Mouse (Mus musculus) cerebellum, adult 11-12 months (tissue): ENCODE results near the gene Dexi.

ENCODE experiments used
- DNase-seq: peaks from one replicate; pipeline ENCODE4 v3.0.0; 2022

Dexi gene

GRCm38 (mm10) chr16:10498096-10498602 lies 44.7 kb downstream of the Dexi start:
- DNase-seq: no peak

- DNase-seq: no peak
Measured at GRCm38 (mm10) chr16:10495824-10496298, 47.0 kb downstream of the Dexi start.

- no peak for DNase-seq
Measured at GRCm38 (mm10) chr16:10492587-10492986, 50.3 kb downstream of the Dexi start.

- DNase-seq: no peak
Measured at GRCm38 (mm10) chr16:10491716-10492115, 51.1 kb downstream of the Dexi start.

- no peak for DNase-seq
Measured at GRCm38 (mm10) chr16:10490503-10491150, 52.2 kb downstream of the Dexi start.

- DNase-seq: no peak
Measured at GRCm38 (mm10) chr16:10489904-10490457, 52.9 kb downstream of the Dexi start.

GRCm38 (mm10) chr16:10489483-10489882 lies 53.4 kb downstream of the Dexi start:
- no peak for DNase-seq

- DNase-seq: no peak
Measured at GRCm38 (mm10) chr16:10488769-10489481, 53.9 kb downstream of the Dexi start.

- no peak for DNase-seq
Measured at GRCm38 (mm10) chr16:10487895-10488493, 54.9 kb downstream of the Dexi start.

GRCm38 (mm10) chr16:10486993-10487392 lies 55.9 kb downstream of the Dexi start:
- DNase-seq: no peak

GRCm38 (mm10) chr16:10482343-10482742 lies 60.5 kb downstream of the Dexi start:
- DNase-seq: no peak

- no peak for DNase-seq
Measured at GRCm38 (mm10) chr16:10479857-10480256, 63.0 kb downstream of the Dexi start, which contains the start of gene Ciita. TSS of gene Ciita (plus strand) at chr16:10480059.

- no peak for DNase-seq
Measured at GRCm38 (mm10) chr16:10475919-10476318, 66.9 kb downstream of the Dexi start.

GRCm38 (mm10) chr16:10474956-10475355 lies 67.9 kb downstream of the Dexi start:
- DNase-seq: no peak

GRCm38 (mm10) chr16:10471950-10472349 lies 70.9 kb downstream of the Dexi start:
- no peak for DNase-seq

GRCm38 (mm10) chr16:10468201-10468600 lies 74.7 kb downstream of the Dexi start:
- DNase-seq: no peak

GRCm38 (mm10) chr16:10467391-10468107 lies 75.3 kb downstream of the Dexi start:
- DNase-seq: no peak

- no peak for DNase-seq
Measured at GRCm38 (mm10) chr16:10465011-10465681, 77.7 kb downstream of the Dexi start.

- no peak for DNase-seq
Measured at GRCm38 (mm10) chr16:10461178-10461577, 81.7 kb downstream of the Dexi start.

GRCm38 (mm10) chr16:10460188-10460587 lies 82.7 kb downstream of the Dexi start:
- no peak for DNase-seq

GRCm38 (mm10) chr16:10454583-10454974 lies 88.3 kb downstream of the Dexi start:
- no peak for DNase-seq
